Mouse (Mus musculus) forebrain, embryonic 12.5 days (tissue): ENCODE results near the gene Pitpnc1. TPM values are rescaled to one million over a fixed set of nuclear protein-coding genes. Genes with fewer than 3 reads are reported as not detected.

Source experiments
- ATAC-seq: fragments of 200-750 bp; cut with Nextera tagmentation; 2 replicates; pipeline ENCODE4 v1.8.0; 2017; ENCODE audit warnings: moderate TSS enrichment; ENCODE audit not compliant: low FRiP score
- H3K27ac ChIP-seq: fragments of 300-500 bp; sonication (generic); 2 replicates; pipeline ENCODE4 v1.5.1; 2016; ENCODE audit warnings: mild to moderate bottlenecking
- H3K27me3 ChIP-seq: fragments of 300-500 bp; sonication (generic); 2 replicates; pipeline ENCODE4 v1.6.1; 2016; ENCODE audit warnings: mild to moderate bottlenecking
- H3K36me3 ChIP-seq: fragments of 300-500 bp; sonication (generic); replicated peaks from 2 replicates; pipeline ENCODE4 v1.6.1; 2016; ENCODE audit warnings: mild to moderate bottlenecking
- H3K4me1 ChIP-seq: fragments of 300-500 bp; sonication (generic); 2 replicates; pipeline ENCODE4 v1.6.1; 2016
- H3K4me2 ChIP-seq: fragments of 300-500 bp; sonication (generic); 2 replicates; pipeline ENCODE4 v1.6.1; 2016; ENCODE audit warnings: mild to moderate bottlenecking, moderate library complexity
- H3K4me3 ChIP-seq: fragments of 300-500 bp; sonication (generic); replicated peaks from 2 replicates; pipeline ENCODE4 v1.5.1; 2016; ENCODE audit warnings: mild to moderate bottlenecking
- H3K9ac ChIP-seq: fragments of 300-500 bp; sonication (generic); 2 replicates; pipeline ENCODE4 v1.6.1; 2016; ENCODE audit warnings: mild to moderate bottlenecking
- H3K9me3 ChIP-seq: fragments of 300-500 bp; sonication (generic); 2 replicates; pipeline ENCODE4 v1.6.1; 2016
- WGBS: fragments of 180-500 bp; shearing (Covaris S2); methylation state at CpG from one replicate; pipeline ENCODE4 v1.1.7; 2016; 5-methylcytosine and 5-hydroxymethylcytosine counted together
- polyA plus RNA-seq: library from polyadenylated mRNA; unstranded; fragments of >200 nt; fragmentation: Nextera tagmentation; extraction: Ambion mirVana; gene quantifications from 2 replicates; pipeline ENCODE4 v1.2.1, GENCODE M21; 2016

The Pitpnc1 gene
- polyA plus RNA-seq, 1 experiment from 2014 or later = 34.7 TPM

DNA sequence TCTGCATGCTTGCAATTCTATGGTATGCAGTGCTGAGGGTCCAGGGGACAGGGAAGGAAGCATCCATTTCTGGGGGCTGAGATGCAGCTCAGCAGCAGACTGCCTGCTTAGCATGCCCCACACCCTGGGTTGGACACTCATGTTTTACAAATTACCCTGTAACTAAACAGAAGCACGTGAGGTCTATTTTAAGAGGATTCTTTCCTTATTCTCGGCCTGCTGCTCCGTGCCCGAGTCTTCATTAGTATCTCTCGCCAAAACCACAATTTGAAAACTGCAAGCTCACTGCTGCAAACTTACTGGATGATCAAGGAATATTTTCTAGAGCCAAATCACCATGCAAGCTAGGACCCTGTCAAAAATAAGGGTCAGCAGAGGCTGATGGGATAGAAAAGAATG lies 48.1 kb downstream of the Pitpnc1 start:
- 61% methylated on average over 5 of the region's 5 CpGs for WGBS
- H3K36me3 ChIP-seq = no peaks in the 10 kb centered on the region; the same call in 1 of the 2 replicates
- H3K9ac ChIP-seq = no peak overlapping the region
- peaks cover 27% of the 10 kb centered on the region for H3K4me1 ChIP-seq
- no peak for ATAC-seq
- H3K4me3 ChIP-seq = no peak overlapping the region
- no peak overlapping the region for H3K4me2 ChIP-seq
- no peaks in the 10 kb centered on the region for H3K9me3 ChIP-seq
- H3K27me3 ChIP-seq = no peaks in the 10 kb centered on the region
- 0 out of 2 replicates have a peak overlapping the region, but pooled peaks have one; percentile 8 for H3K27ac ChIP-seq

DNA sequence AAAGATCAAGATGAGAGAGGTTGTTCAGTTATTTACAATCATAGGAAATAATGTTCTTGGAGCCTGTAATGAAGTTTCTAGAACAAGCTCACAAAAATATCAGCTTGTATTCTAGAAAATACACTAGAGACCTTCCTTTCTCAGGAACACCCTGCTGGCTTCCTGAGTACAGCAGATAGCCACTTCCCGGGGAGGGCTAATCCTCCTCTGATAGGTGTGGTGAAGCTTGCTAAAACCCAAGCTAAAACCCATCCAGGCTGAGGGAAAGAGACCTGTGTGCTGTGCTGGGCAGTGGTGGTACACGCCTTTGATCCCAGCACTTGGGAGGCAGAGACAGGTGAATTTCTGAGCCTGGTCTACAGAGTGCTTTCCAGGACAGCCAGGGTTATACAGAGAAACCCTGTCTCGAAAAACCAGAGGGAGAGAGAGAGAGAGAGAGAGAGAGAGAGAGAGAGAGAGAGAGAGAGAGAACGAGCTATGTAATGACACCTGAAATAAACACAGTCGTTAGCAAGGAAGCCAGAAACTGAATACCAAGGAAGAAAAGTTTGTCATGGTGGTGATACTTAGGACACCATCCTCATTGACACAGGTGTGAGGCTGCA lies 48.6 kb downstream of the Pitpnc1 start:
- Histone ChIP-seq H3K4me1 (peaks cover 32% of the 10 kb centered on the region), H3K27ac (0 out of 2 replicates have a peak overlapping the region, but pooled peaks have one; percentile 21), H3K9me3 (no peaks in the 10 kb centered on the region), H3K4me3 (no peak overlapping the region), H3K9ac (no peak overlapping the region), H3K4me2 (no peak overlapping the region), H3K36me3 (no peaks in the 10 kb centered on the region; the same call in 1 of the 2 replicates), H3K27me3 (no peaks in the 10 kb centered on the region)
- no peak for ATAC-seq
- 62% methylated on average over 5 of the region's 5 CpGs for WGBS

DNA sequence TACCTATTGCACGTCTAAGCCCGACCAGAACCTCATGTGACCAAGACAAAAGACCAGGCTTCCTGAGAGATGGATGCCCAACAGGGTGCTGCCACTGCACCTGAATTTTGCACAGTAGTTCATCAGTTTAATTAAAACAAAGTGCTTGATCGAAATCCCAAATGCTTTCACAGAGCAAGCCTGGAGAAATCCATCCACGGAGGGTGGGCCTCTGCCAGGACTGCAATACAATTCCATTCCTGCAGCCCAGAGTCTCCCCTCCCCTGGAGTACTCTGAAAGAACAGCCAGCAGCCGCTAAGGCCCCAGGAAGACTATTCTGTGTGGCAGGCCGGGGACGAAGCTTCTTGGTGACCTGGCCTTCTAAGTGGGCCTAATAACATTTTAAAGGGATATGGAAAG lies 50.6 kb downstream of the Pitpnc1 start:
- WGBS = 6% methylated on average over 7 of the region's 7 CpGs
- no peak overlapping the region for H3K9ac ChIP-seq
- peaks cover 50% of the 10 kb centered on the region for H3K4me1 ChIP-seq
- peak overlapping the region; percentile 78 for H3K27ac ChIP-seq
- no peak overlapping the region for H3K4me3 ChIP-seq
- H3K9me3 ChIP-seq = no peaks in the 10 kb centered on the region
- H3K27me3 ChIP-seq = no peaks in the 10 kb centered on the region
- H3K4me2 ChIP-seq = no peak overlapping the region
- peak; percentile 22; the same call in 1 of the 2 replicates for ATAC-seq
- no peaks in the 10 kb centered on the region; the same call in 1 of the 2 replicates for H3K36me3 ChIP-seq

DNA sequence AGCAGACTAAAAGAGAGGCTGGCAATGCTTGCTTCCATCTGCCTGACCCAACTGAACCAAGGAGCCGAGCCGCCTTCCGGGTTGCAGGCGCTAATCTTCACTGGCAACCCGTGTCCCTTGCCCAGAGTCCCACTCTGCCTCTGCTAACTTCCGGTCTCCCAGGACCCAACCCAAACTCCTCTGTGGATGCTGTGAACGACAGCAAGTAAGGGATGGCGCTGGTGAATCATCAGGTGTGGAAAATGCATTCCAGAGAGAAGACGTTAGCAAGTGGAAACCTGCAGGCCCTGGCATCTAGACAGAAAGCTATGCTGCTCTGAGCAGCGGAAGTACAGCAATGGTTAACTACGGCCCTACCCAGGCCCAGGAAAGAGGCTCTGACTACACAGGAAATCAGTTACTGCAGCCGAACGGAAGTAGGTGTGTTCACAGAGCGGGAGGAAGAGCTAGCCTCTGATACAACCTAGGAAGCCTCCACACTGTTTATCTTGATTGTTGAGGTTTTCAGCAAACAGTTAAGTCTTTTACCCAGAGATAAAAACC lies 53.4 kb downstream of the Pitpnc1 start:
- Histone ChIP-seq H3K4me2 (peak overlapping the region; percentile 43), H3K27me3 (no peaks in the 10 kb centered on the region), H3K9ac (no peak overlapping the region), H3K9me3 (no peaks in the 10 kb centered on the region), H3K36me3 (no peaks in the 10 kb centered on the region; the same call in 1 of the 2 replicates), H3K4me3 (no peak overlapping the region), H3K4me1 (peaks cover 65% of the 10 kb centered on the region), H3K27ac (peak overlapping the region; percentile 96)
- ATAC-seq = peak; percentile 11; the same call in 1 of the 2 replicates
- 27% methylated on average over 14 of the region's 14 CpGs for WGBS

DNA sequence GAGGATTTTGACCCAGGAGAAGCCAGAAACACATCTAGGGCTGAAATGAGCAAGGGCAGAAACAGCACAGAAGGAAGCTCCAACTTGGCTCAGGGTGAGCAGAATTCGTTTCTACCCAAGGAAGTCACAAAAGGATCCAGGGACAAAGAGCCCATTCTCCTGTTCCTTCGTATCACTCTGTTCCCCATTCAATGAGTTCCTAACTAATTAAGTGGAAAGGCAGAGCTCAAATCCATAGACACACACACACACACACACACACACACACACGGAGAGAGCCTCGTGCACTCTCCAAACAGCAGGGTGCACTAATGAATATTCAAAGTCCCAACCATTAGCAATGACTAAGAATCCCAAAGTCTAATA lies 54.0 kb downstream of the Pitpnc1 start:
- peak; percentile 70 for ATAC-seq
- no peaks in the 10 kb centered on the region for H3K27me3 ChIP-seq
- H3K36me3 ChIP-seq = no peaks in the 10 kb centered on the region; the same call in 1 of the 2 replicates
- peak overlapping the region; percentile 43 for H3K4me2 ChIP-seq
- peaks cover 61% of the 10 kb centered on the region for H3K4me1 ChIP-seq
- WGBS = 3% methylated on average over 4 of the region's 4 CpGs
- no peaks in the 10 kb centered on the region for H3K9me3 ChIP-seq
- H3K4me3 ChIP-seq = no peak overlapping the region; the same call in 1 of the 2 replicates
- peak overlapping the region; percentile 96 for H3K27ac ChIP-seq
- peak overlapping the region; percentile 38; the same call in 1 of the 2 replicates for H3K9ac ChIP-seq

DNA sequence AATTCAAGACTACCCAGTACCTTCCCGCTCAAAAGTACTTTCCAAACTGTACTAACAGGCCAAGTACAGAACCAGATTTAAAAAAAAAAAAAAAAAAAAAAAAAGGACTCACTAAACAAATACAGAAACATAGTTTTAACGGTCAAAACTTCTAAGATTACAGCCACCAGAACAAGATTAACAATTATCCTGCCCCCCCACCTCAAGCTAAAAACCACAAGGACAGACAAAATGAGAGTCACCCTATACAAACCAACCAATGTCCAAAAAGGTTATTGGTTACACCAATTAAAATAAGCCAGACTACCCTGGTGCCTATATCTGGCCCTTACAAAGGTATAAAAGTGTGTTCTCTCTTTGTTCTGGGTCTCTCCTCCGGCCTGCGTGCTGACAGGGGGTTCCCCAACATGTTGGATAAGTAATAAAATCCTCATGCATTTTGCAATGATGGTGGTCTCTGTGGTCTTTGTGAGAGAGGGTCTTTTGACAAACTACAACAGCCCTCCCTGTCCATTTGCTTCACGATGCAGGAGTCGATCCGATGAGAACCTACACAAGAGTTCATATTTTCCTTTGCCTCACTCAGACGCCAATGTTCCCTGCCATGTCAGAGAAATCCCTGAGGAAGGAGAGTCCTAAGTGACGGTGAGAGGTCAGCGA lies 54.5 kb downstream of the Pitpnc1 start:
- ATAC-seq = no peak
- whole genome bisulfite sequencing = 16% methylated on average over 10 of the region's 10 CpGs
- Histone ChIP-seq H3K9ac (peak overlapping the region; percentile 38; the same call in 1 of the 2 replicates), H3K27ac (peak overlapping the region; percentile 96), H3K36me3 (no peaks in the 10 kb centered on the region; the same call in 1 of the 2 replicates), H3K4me3 (no peak overlapping the region; the same call in 1 of the 2 replicates), H3K27me3 (no peaks in the 10 kb centered on the region), H3K4me1 (peaks cover 61% of the 10 kb centered on the region), H3K4me2 (peak overlapping the region; percentile 43), H3K9me3 (no peaks in the 10 kb centered on the region)

DNA sequence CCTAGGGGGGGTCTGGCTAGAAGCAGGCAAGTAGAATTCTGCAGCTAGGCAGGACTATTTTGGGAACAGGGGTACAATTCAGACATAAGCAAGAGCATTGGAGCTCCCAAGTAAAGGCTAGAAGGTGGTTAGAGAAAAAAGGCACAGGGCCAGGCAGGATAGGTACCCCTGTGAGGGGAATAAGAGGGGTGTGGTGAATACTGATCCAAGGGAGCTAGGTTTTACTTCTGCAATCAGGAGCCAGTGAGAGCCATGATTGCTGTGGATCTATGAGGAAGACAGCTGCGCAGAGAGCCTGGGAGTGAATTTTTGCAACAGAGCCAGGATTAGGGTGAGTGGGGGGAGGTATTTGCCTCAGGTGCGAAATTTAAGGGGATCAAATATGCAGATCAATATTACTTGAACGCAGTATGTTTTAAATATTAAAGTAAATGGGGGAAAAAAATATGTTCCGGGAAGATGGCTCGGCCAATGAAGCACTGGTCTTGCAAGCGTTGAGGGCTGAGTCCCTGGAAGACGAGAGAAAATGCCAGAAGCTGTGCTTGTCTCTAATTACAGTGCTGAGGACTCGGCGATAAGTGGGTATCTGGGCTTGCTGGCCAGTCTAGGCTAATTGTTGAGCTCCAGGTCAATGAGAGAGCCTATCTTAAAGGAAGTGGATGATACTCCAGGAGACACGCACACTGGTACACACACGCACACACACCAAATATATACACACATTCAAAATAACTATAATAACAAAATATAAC lies 55.3 kb downstream of the Pitpnc1 start:
- Histone ChIP-seq H3K27ac (peak overlapping the region; percentile 96), H3K9me3 (no peaks in the 10 kb centered on the region), H3K4me3 (no peak overlapping the region), H3K27me3 (no peaks in the 10 kb centered on the region), H3K36me3 (no peaks in the 10 kb centered on the region; the same call in 1 of the 2 replicates), H3K9ac (no peak overlapping the region), H3K4me2 (no peak overlapping the region), H3K4me1 (peaks cover 62% of the 10 kb centered on the region)
- WGBS = 48% methylated on average over 11 of the region's 11 CpGs
- no peak for ATAC-seq

DNA sequence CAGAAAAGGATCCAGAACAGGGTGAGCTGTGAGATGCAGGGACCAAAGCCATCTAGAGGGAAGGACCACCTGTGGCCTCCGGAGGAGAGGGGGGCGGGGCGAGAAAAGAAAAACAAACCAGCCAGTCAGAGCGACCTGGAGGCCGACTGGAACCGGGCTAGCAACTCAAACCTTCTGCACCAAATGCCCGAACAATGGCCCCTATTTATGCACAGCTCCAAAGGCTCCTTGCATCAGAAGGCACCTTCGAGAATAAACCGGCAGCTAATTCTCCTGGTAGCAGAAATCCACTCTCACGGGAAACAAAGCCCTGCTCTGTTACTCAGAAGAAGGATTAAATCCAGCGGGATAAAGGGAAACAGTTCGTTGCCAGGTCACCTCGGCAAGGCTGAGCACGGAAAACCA lies 57.2 kb downstream of the Pitpnc1 start:
- Histone ChIP-seq H3K9ac (no peak overlapping the region), H3K4me3 (peak overlapping the region; percentile 12; the same call in 1 of the 2 replicates), H3K27me3 (no peaks in the 10 kb centered on the region), H3K4me1 (peaks cover 57% of the 10 kb centered on the region), H3K27ac (peak overlapping the region; percentile 96), H3K9me3 (no peaks in the 10 kb centered on the region), H3K36me3 (no peaks in the 10 kb centered on the region), H3K4me2 (peak overlapping the region; percentile 48)
- peak; percentile 85 for ATAC-seq
- WGBS = under 1% methylated on average over 14 of the region's 14 CpGs

DNA sequence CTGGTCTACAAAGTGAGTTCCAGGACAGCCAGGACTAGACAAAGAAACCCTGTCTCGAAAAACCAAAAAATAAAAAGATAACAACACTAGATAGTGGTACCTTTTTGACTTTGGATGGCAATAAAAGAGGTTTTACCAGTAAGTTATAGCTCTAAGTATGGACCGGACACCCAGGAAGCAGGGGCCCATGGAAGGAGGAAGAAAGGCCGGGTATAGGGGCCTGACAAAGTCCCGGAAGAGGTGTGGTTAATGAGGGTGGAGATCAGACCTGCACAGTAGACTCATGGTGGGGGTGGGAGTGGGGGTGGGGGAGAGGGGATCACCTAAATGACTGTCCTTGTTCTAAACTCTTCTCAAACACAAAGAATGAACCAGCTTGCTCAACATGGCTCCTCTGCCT lies 58.4 kb downstream of the Pitpnc1 start:
- H3K27ac ChIP-seq = peak overlapping the region; percentile 96
- H3K4me3 ChIP-seq = no peak overlapping the region
- H3K27me3 ChIP-seq = no peaks in the 10 kb centered on the region
- no peak for ATAC-seq
- peaks cover 51% of the 10 kb centered on the region for H3K4me1 ChIP-seq
- H3K9me3 ChIP-seq = no peaks in the 10 kb centered on the region
- no peak overlapping the region for H3K4me2 ChIP-seq
- WGBS = 78% methylated on average over 4 of the region's 4 CpGs
- no peak overlapping the region for H3K9ac ChIP-seq
- no peaks in the 10 kb centered on the region for H3K36me3 ChIP-seq

DNA sequence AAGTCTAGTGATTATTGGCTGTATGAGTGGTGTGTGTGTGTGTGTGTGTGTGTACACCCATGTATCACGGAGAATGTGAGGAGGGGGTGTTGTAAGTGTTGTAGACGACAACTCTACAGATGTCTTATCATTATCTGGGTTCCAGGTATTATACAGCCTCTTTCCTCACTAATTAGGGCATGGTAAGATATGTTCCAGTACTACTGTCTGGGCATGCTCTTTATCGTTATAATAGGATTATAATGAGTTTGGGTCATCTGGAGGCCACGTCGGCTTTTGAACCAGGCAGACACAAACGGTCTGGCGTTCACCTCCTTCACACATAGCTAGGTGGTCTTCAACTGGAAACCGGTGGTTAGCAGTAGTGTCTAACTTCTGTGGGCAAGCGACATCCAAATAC lies 58.9 kb downstream of the Pitpnc1 start:
- 0 out of 2 replicates have a peak overlapping the region, but pooled peaks have one; percentile 6 for H3K27ac ChIP-seq

DNA sequence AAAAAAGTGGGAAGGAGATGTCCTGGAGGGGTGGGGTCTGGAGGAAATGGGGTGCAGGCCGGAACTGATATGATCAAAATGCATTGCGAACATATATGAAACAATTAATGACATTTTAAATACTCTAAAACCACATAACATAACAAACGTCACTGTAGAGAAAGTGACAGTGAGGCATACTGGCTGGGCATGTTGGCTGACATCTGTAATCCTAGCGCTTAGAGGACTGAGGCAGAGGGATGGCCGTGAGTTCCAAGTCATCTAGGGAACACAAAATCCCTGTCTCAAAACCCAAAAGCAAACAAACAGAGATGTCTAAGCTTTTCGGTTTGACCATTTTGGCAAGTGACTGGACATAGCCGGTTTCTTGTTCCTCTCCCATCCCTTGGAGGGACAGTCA lies 59.7 kb downstream of the Pitpnc1 start:
- ATAC-seq = no peak
- H3K9me3 ChIP-seq = no peaks in the 10 kb centered on the region
- H3K4me2 ChIP-seq = no peak overlapping the region
- H3K27me3 ChIP-seq = no peaks in the 10 kb centered on the region
- H3K9ac ChIP-seq = no peak overlapping the region
- H3K4me3 ChIP-seq = no peak overlapping the region
- 86% methylated on average over 7 of the region's 7 CpGs for WGBS
- H3K4me1 ChIP-seq = peaks cover 38% of the 10 kb centered on the region
- no peaks in the 10 kb centered on the region for H3K36me3 ChIP-seq
- no peak overlapping the region for H3K27ac ChIP-seq

More for the DNA sequence above, 58.9 kb downstream of the Pitpnc1 start:
- 67% methylated on average over 9 of the region's 9 CpGs for WGBS
- no peak overlapping the region for H3K4me3 ChIP-seq
- H3K9me3 ChIP-seq = no peaks in the 10 kb centered on the region
- peaks cover 45% of the 10 kb centered on the region for H3K4me1 ChIP-seq
- ATAC-seq = no peak
- H3K36me3 ChIP-seq = no peaks in the 10 kb centered on the region
- H3K9ac ChIP-seq = no peak overlapping the region
- no peak overlapping the region for H3K4me2 ChIP-seq
- no peaks in the 10 kb centered on the region for H3K27me3 ChIP-seq
